Mouse (Mus musculus) cortical plate, adult 2 months (tissue): ENCODE results near the gene Atraid.

Experiments used
- CTCF ChIP-seq: fragments of 200-500 bp; IDR thresholded peaks from 2 replicates; pipeline ENCODE4 v1.5.1; 2011; ENCODE audit warnings: mild to moderate bottlenecking, control low read depth, low read length; ENCODE audit not compliant: insufficient read depth; ENCODE audit errors: extremely low read depth
- POLR2A ChIP-seq: fragments of 200-500 bp; IDR thresholded peaks from 2 replicates; pipeline ENCODE4 v1.6.1; 2011; ENCODE audit warnings: mild to moderate bottlenecking, low read length, control low read depth; ENCODE audit not compliant: insufficient read depth; ENCODE audit errors: extremely low read depth

GRCm38 (mm10) chr5:31087131-31087530 is 39.0 kb downstream of the Atraid start:
- TF ChIP-seq CTCF (no peak), POLR2A (no peak)
